31 mouse cellular contexts compared by ENCODE assay signal in genomic region chr5:117696366-117696765, GRCm38 (mm10).
DNase-seq lines count a peak whose midpoint lies in the region; ATAC-seq and TF ChIP-seq lines count a peak whose summit lies in the region.
"Had no signal": no experiment of that assay in that cellular context is flagged by ENCODE, and none has a peak within 500 bp of the region (broad histone marks: within the 10 kb centered on the region; RNA-seq: fewer than 3 reads in every experiment).

No protein-coding gene starts in this region.

- WGBS in forebrain, embryonic 14.5 days = 83% methylated on average over 8 of the region's 8 CpGs
- 90% methylated on average over 8 of the region's 8 CpGs for WGBS in forebrain, embryonic 12.5 days
- WGBS in lung, embryonic 14.5 days = 71% methylated on average over 8 of the region's 8 CpGs
- 57% methylated on average over 8 of the region's 8 CpGs for WGBS in lung, postnatal 0 days

- H3K27ac ChIP-seq in forebrain, embryonic 14.5 days (ENCODE audit: low read depth, low read length) = no peak overlapping the region
- H3K27ac ChIP-seq in forebrain, embryonic 12.5 days = no peak overlapping the region
- no peak overlapping the region for H3K27ac ChIP-seq in lung, embryonic 14.5 days (ENCODE audit: low read depth)
- no peak overlapping the region for H3K27ac ChIP-seq in lung, postnatal 0 days (ENCODE audit: low read length)
- H3K27ac ChIP-seq: gastrocnemius, adult 2 months; hindbrain, embryonic 12.5 days; left cerebral cortex, adult 2 months; liver, embryonic 12.5 days; macrophage; midbrain, embryonic 10.5 days; neural tube, embryonic 12.5 days had no signal

- H3K4me2 ChIP-seq in forebrain, embryonic 14.5 days (ENCODE audit: low read length) = no peak overlapping the region
- H3K4me2 ChIP-seq in forebrain, embryonic 12.5 days = no peak overlapping the region
- no peak overlapping the region for H3K4me2 ChIP-seq in lung, embryonic 14.5 days
- H3K4me2 ChIP-seq in lung, postnatal 0 days (replicated peaks; ENCODE audit: low read depth, low read length) = no peak overlapping the region
- H3K4me2 ChIP-seq: heart, embryonic 11.5 days; hindbrain, embryonic 12.5 days; liver, embryonic 12.5 days; neural tube, embryonic 12.5 days had no signal

- no peaks in the 10 kb centered on the region for H3K4me1 ChIP-seq in forebrain, embryonic 14.5 days (ENCODE audit: control insufficient read depth, insufficient read depth, low read length)
- H3K4me1 ChIP-seq in forebrain, embryonic 12.5 days = 0 out of 2 replicates have a peak, but pooled peaks cover 8% of the 10 kb centered on the region
- peaks cover 12% of the 10 kb centered on the region for H3K4me1 ChIP-seq in lung, embryonic 14.5 days (ENCODE audit: insufficient read depth)
- H3K4me1 ChIP-seq in lung, postnatal 0 days (ENCODE audit: insufficient read depth, low read depth, low read length) = no peaks in the 10 kb centered on the region
- H3K4me1 ChIP-seq: liver, embryonic 12.5 days; neural tube, embryonic 12.5 days had no signal

- no peak overlapping the region for H3K4me3 ChIP-seq in forebrain, embryonic 14.5 days (ENCODE audit: low read depth, low read length)
- no peak overlapping the region for H3K4me3 ChIP-seq in forebrain, embryonic 12.5 days (replicated peaks)
- no peak overlapping the region for H3K4me3 ChIP-seq in lung, embryonic 14.5 days (ENCODE audit: low read depth, low read length)
- H3K4me3 ChIP-seq in lung, postnatal 0 days (ENCODE audit: low read depth, low read length) = no peak overlapping the region
- H3K4me3 ChIP-seq: erythroblast, embryonic 14.5 days; gastrocnemius, adult 2 months; hindbrain, embryonic 12.5 days; left cerebral cortex, adult 2 months; liver, embryonic 12.5 days; midbrain, embryonic 10.5 days; myocyte; neural tube, embryonic 12.5 days had no signal

- no peaks in the 10 kb centered on the region for H3K36me3 ChIP-seq in forebrain, embryonic 14.5 days (ENCODE audit: control insufficient read depth, insufficient read depth, low read length)
- H3K36me3 ChIP-seq in forebrain, embryonic 12.5 days (replicated peaks) = no peaks in the 10 kb centered on the region
- no peaks in the 10 kb centered on the region for H3K36me3 ChIP-seq in lung, embryonic 14.5 days (ENCODE audit: insufficient read depth)
- no peaks in the 10 kb centered on the region for H3K36me3 ChIP-seq in lung, postnatal 0 days (ENCODE audit: insufficient read depth, low read length)
- H3K36me3 ChIP-seq: liver, embryonic 12.5 days; midbrain, embryonic 10.5 days; neural tube, embryonic 12.5 days had no signal

- no peak overlapping the region for H3K9ac ChIP-seq in forebrain, embryonic 14.5 days (ENCODE audit: low read length)
- no peak overlapping the region for H3K9ac ChIP-seq in forebrain, embryonic 12.5 days
- H3K9ac ChIP-seq in lung, embryonic 14.5 days = no peak overlapping the region
- no peak overlapping the region for H3K9ac ChIP-seq in lung, postnatal 0 days (replicated peaks; ENCODE audit: low read depth)
- H3K9ac ChIP-seq: hindbrain, embryonic 12.5 days; liver, embryonic 12.5 days; liver, postnatal 0 days; neural tube, embryonic 12.5 days had no signal

- ATAC-seq in forebrain, embryonic 14.5 days = no peak
- no peak for ATAC-seq in forebrain, embryonic 12.5 days (ENCODE audit: low FRiP score)
- no peak for ATAC-seq in lung, embryonic 14.5 days (ENCODE audit: insufficient read depth)
- no peak for ATAC-seq in lung, postnatal 0 days
- ATAC-seq: CD4-positive, CD25-positive, alpha-beta regulatory T cell, adult 4 months; intestine, postnatal 0 days; liver, embryonic 12.5 days; liver, postnatal 0 days; midbrain, embryonic 16.5 days had no signal

- DNase-seq in forebrain, embryonic 14.5 days (ENCODE audit: low spot score) = peak; percentile 47
- DNase-seq in lung, embryonic 14.5 days = peak; percentile 69
- DNase-seq in lung, postnatal 0 days (ENCODE audit: low spot score) = no peak
- peak; percentile 71 for DNase-seq in adrenal gland, postnatal 10 days
- peak; percentile 55 to 68 for DNase-seq in adrenal gland, postnatal 36 days
- DNase-seq in kidney, postnatal 36 days = no peak
- DNase-seq: cerebellum, adult 9-11 months; gastrocnemius, adult 2 months; gastrocnemius, postnatal 36 days; heart, adult 18-20 months; heart, postnatal 36 days; kidney, adult 9 months; kidney, postnatal 10 days; liver, postnatal 0 days; lung, postnatal 10 days; spleen, adult 18-20 months; thymus, adult 2 months; thymus, postnatal 36 days had no signal

- no peaks in the 10 kb centered on the region for H3K27me3 ChIP-seq in forebrain, embryonic 14.5 days (replicated peaks; ENCODE audit: control insufficient read depth, insufficient read depth, low read length)
- H3K27me3 ChIP-seq in forebrain, embryonic 12.5 days = no peaks in the 10 kb centered on the region
- no peaks in the 10 kb centered on the region for H3K27me3 ChIP-seq in lung, embryonic 14.5 days (ENCODE audit: insufficient read depth, low read length)
- H3K27me3 ChIP-seq in lung, postnatal 0 days (replicated peaks; ENCODE audit: insufficient read depth, low read length) = no peaks in the 10 kb centered on the region
- H3K27me3 ChIP-seq: hindbrain, embryonic 12.5 days; liver, embryonic 12.5 days; neural tube, embryonic 12.5 days had no signal

- no peak for TF ChIP-seq CTCF in lung, embryonic 14.5 days (IDR thresholded peaks at IDR 0.05; ENCODE audit: low read depth)
- TF ChIP-seq CTCF in lung, postnatal 0 days (IDR thresholded peaks at IDR 0.05) = no peak

- no peak for TF ChIP-seq EP300 in lung, postnatal 0 days (IDR thresholded peaks at IDR 0.05)

- H3K9me3 ChIP-seq in forebrain, embryonic 14.5 days (replicated peaks; ENCODE audit: control insufficient read depth, low read length) = no peaks in the 10 kb centered on the region
- H3K9me3 ChIP-seq in forebrain, embryonic 12.5 days = no peaks in the 10 kb centered on the region
- H3K9me3 ChIP-seq in lung, embryonic 14.5 days (ENCODE audit: low read depth, low read length) = no peaks in the 10 kb centered on the region
- no peaks in the 10 kb centered on the region for H3K9me3 ChIP-seq in lung, postnatal 0 days (ENCODE audit: low read length)
- H3K9me3 ChIP-seq: hindbrain, embryonic 12.5 days; midbrain, embryonic 10.5 days; neural tube, embryonic 12.5 days had no signal

Comparison
In these comparisons a context has a peak if more than half of its experiments do, and no peak if none do; other contexts are left out.
1. DNase-seq: peak in forebrain, embryonic 14.5 days (single experiment), lung, embryonic 14.5 days (single experiment), adrenal gland, postnatal 10 days (single experiment) and adrenal gland, postnatal 36 days (2 of 2); none in lung, postnatal 0 days (single experiment) and kidney, postnatal 36 days (0 of 2).